Mouse (Mus musculus) lung, adult 2 months (tissue): ENCODE data around the gene Kir3dl1. TPM values are rescaled to one million over a fixed set of nuclear protein-coding genes. Genes with fewer than 3 reads are reported as not detected.
"Not testable (repeated sequence)": the region's sequence is repeated elsewhere in the genome, so short reads cannot be mapped to it uniquely, and the experiment has no call there.

Experiments
- DNase-seq: peaks from one replicate; pipeline ENCODE4 v3.0.0; 2022
- H3K4me1 ChIP-seq: fragments of 200-500 bp; 2 replicates; pipeline ENCODE4 v1.6.1; 2011; ENCODE audit warnings: low read length; ENCODE audit not compliant: control insufficient read depth, insufficient read depth
- H3K4me3 ChIP-seq: fragments of 200-500 bp; replicated peaks from 2 replicates; pipeline ENCODE3; 2011; ENCODE audit warnings: low read depth, mild to moderate bottlenecking, control low read depth, low read length; ENCODE audit errors: extremely low read depth
- WGBS: fragments of 180-500 bp; shearing (Covaris S2); methylation state at CpG from one replicate; pipeline ENCODE4 v1.1.7; 2018; 5-methylcytosine and 5-hydroxymethylcytosine counted together
- polyA plus RNA-seq: library from polyadenylated mRNA; depleted of rRNA; stranded (reverse); fragments of >200 nt; gene quantifications from 2 replicates; pipeline ENCODE4 v1.2.3, GENCODE M21; 2012; rRNA removed

Kir3dl1 gene
- polyA plus RNA-seq = not detected in 2 replicates

- not testable (repeated sequence) for DNase-seq, H3K4me1 ChIP-seq, H3K4me3 ChIP-seq
- WGBS = 59% methylated on average over 4 of the region's 4 CpGs
These were observed at the start of gene Kir3dl1 for GRCm38 (mm10) chrX:136517699-136518098. Gene Kir3dl1, plus strand, starts transcription at chrX:136517999.

- not testable (repeated sequence) for H3K4me1 ChIP-seq, DNase-seq, H3K4me3 ChIP-seq
- 63% methylated on average over 1 of the region's 1 CpGs for WGBS
These were observed 26.2 kb downstream of the Kir3dl1 start, which contains the start of gene Kir3dl2 for GRCm38 (mm10) chrX:136543956-136544355. Gene Kir3dl2, minus strand, starts transcription at chrX:136544056.

GRCm38 (mm10) chrX:136569094-136569493 lies 51.3 kb downstream of the Kir3dl1 start:
- H3K4me3 ChIP-seq, H3K4me1 ChIP-seq, DNase-seq: not testable (repeated sequence)
- 88% methylated on average over 9 of the region's 9 CpGs for WGBS

Other genes with a start within 250 kb of the Kir3dl1 start
- gene Bex3, start 247.7 kb upstream of the Kir3dl1 start, polyA plus RNA-seq = 37.3 and 54.9 TPM in 2 replicates
- not detected in 2 replicates for gene Kir3dl2, start 26.1 kb downstream of the Kir3dl1 start, polyA plus RNA-seq
- gene Tceal3, start 72.8 kb downstream of the Kir3dl1 start, polyA plus RNA-seq = 0.78 and 0.95 TPM in 2 replicates
- gene Tceal1, start 190.0 kb downstream of the Kir3dl1 start, polyA plus RNA-seq = 1.0 and 2.2 TPM in 2 replicates
- 24.2 and 43.0 TPM in 2 replicates for gene Morf4l2, start 225.7 kb downstream of the Kir3dl1 start, polyA plus RNA-seq